Mouse (Mus musculus) stomach, embryonic 14.5 days (tissue): ENCODE measurements at regions not wholly inside any gene's neighbourhood (a gene's known extent, or its start where the extent isn't known, plus 50 kb on each side); places are given as distances from the start of the nearest gene placed in this dataset.

Experiments
- ATAC-seq: fragments of 200-750 bp; cut with Nextera tagmentation; 2 replicates; pipeline ENCODE4 v1.8.0; 2017; ENCODE audit warnings: low read depth, moderate TSS enrichment; ENCODE audit not compliant: insufficient number of reproducible peaks, insufficient read depth, low FRiP score
- H3K27ac ChIP-seq: fragments of 300-500 bp; sonication (generic); 2 replicates; pipeline ENCODE4 v1.5.1; 2014; ENCODE audit warnings: mild to moderate bottlenecking, low read length, moderate library complexity, mixed read lengths
- H3K27me3 ChIP-seq: fragments of 300-500 bp; sonication (generic); 2 replicates; pipeline ENCODE4 v1.6.1; 2014; ENCODE audit warnings: low read length, control low read depth, mixed read lengths; ENCODE audit not compliant: control insufficient read depth, insufficient read depth
- H3K36me3 ChIP-seq: fragments of 300-500 bp; sonication (generic); 2 replicates; pipeline ENCODE4 v1.6.1; 2014; ENCODE audit warnings: mild to moderate bottlenecking, control low read depth, low read length, moderate library complexity, mixed read lengths; ENCODE audit not compliant: control insufficient read depth, insufficient read depth
- H3K4me1 ChIP-seq: fragments of 300-500 bp; sonication (generic); 2 replicates; pipeline ENCODE4 v1.6.1; 2014; ENCODE audit warnings: low read length, control low read depth, mixed read lengths; ENCODE audit not compliant: control insufficient read depth, insufficient read depth
- H3K4me2 ChIP-seq: fragments of 300-500 bp; sonication (generic); replicated peaks from 2 replicates; pipeline ENCODE4 v1.6.1; 2014; ENCODE audit warnings: low read depth, low read length, control low read depth
- H3K4me3 ChIP-seq: fragments of 300-500 bp; sonication (generic); 2 replicates; pipeline ENCODE4 v1.5.1; 2014; ENCODE audit warnings: low read depth, low read length, control low read depth
- H3K9ac ChIP-seq: fragments of 300-500 bp; sonication (generic); replicated peaks from 2 replicates; pipeline ENCODE4 v1.6.1; 2014; ENCODE audit warnings: low read depth, mild to moderate bottlenecking, control low read depth, low read length, moderate library complexity, mixed read lengths
- H3K9me3 ChIP-seq: fragments of 300-500 bp; sonication (generic); 2 replicates; pipeline ENCODE4 v1.6.1; 2016; ENCODE audit warnings: low read depth, low read length, control low read depth; ENCODE audit not compliant: control insufficient read depth
- WGBS: fragments of 180-500 bp; shearing (Covaris S2); extraction: QIAGEN DNeasy Blood & Tissue Kit; methylation state at CpG from one replicate; pipeline ENCODE4 v1.1.7; 2014; 5-methylcytosine and 5-hydroxymethylcytosine counted together

- H3K36me3 ChIP-seq = no peaks in the 10 kb centered on the region
- H3K4me1 ChIP-seq = no peaks in the 10 kb centered on the region
- no peaks in the 10 kb centered on the region for H3K27me3 ChIP-seq
- no peak overlapping the region for H3K4me3 ChIP-seq
- no peak overlapping the region for H3K27ac ChIP-seq
- H3K9me3 ChIP-seq = no peaks in the 10 kb centered on the region
- no peak overlapping the region for H3K4me2 ChIP-seq
- no peak for ATAC-seq
- 77% methylated on average over 10 of the region's 10 CpGs for WGBS
- H3K9ac ChIP-seq = no peak overlapping the region
Observed at GRCm38 (mm10) chr17:4791873-4792272, 202.3 kb upstream of the Arid1b start.

DNA sequence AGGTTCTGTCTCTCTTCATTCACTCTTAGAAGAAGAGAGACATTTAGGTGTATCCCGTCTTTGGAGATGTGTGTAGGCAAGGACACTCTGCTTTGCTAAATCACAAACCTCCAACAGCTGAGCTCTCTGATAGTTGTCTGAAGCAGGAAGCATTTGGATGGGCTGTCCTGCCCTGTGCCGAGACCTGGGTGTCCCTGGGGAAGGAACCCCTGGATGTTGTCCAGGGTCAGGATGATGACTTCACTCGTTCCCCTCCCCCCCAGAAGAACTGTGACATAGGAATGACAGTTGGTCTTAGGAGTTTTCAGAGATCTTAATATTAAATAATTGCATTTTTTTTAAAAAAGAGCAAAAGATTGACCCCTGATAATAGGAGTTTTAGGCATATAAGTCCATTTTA lies 197.9 kb upstream of the Arid1b start:
- no peak overlapping the region for H3K4me3 ChIP-seq
- 74% methylated on average over 3 of the region's 3 CpGs for WGBS
- no peaks in the 10 kb centered on the region for H3K9me3 ChIP-seq
- H3K4me2 ChIP-seq = no peak overlapping the region
- H3K27ac ChIP-seq = no peak overlapping the region
- ATAC-seq = no peak
- no peaks in the 10 kb centered on the region for H3K4me1 ChIP-seq
- no peaks in the 10 kb centered on the region for H3K36me3 ChIP-seq
- H3K9ac ChIP-seq = no peak overlapping the region
- no peaks in the 10 kb centered on the region for H3K27me3 ChIP-seq

DNA sequence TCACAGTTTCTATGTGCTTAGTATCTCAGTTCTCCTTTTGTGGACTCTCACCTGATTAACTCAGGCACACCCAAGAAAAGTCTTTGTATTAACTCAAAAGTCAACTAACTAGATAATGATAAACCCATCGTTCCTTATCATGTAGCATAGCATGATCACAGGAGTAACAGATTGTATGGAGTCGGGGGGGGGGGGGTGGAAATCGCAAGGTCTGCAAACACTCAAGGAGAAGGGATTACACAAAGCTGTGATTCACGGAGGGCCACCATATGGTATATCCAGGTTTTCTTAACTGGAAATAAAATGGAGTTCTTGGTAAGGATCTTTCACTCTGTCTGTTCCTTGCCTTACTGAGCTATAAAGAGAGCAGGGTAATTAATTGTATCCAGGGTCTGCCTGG lies 190.1 kb upstream of the Arid1b start:
- no peaks in the 10 kb centered on the region for H3K36me3 ChIP-seq
- H3K9ac ChIP-seq = no peak overlapping the region
- no peak for ATAC-seq
- H3K4me3 ChIP-seq = no peak overlapping the region
- peaks cover 3% of the 10 kb centered on the region; the same call in 1 of the 2 replicates for H3K4me1 ChIP-seq
- H3K4me2 ChIP-seq = no peak overlapping the region
- H3K27ac ChIP-seq = no peak overlapping the region
- 65% methylated on average over 4 of the region's 4 CpGs for WGBS
- H3K27me3 ChIP-seq = no peaks in the 10 kb centered on the region
- H3K9me3 ChIP-seq = no peaks in the 10 kb centered on the region

DNA sequence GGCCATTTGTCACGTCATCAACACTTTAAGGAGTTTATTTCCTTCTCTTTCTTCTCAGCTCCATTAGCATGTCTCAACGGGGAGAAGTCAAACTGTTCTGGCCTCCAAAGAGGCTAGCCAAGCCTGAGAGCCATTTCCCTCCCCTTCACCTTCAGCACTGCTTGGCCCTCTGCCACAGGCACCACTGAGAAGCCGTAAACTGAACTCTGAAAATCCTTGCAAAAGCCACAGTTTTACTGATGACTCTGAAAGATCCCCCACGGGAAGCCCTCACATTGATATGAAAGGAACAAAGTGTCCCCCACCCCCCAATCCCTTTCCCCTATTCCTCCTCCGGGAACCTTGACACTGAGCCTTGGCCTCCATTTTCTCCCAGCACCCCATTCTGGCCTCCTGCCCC lies 188.1 kb upstream of the Arid1b start:
- no peak overlapping the region for H3K27ac ChIP-seq
- no peak overlapping the region for H3K4me3 ChIP-seq
- H3K9ac ChIP-seq = no peak overlapping the region
- no peaks in the 10 kb centered on the region for H3K9me3 ChIP-seq
- peaks cover 3% of the 10 kb centered on the region; the same call in 1 of the 2 replicates for H3K4me1 ChIP-seq
- 37% methylated on average over 5 of the region's 5 CpGs for WGBS
- no peaks in the 10 kb centered on the region for H3K27me3 ChIP-seq
- ATAC-seq = no peak
- H3K4me2 ChIP-seq = no peak overlapping the region
- H3K36me3 ChIP-seq = no peaks in the 10 kb centered on the region

DNA sequence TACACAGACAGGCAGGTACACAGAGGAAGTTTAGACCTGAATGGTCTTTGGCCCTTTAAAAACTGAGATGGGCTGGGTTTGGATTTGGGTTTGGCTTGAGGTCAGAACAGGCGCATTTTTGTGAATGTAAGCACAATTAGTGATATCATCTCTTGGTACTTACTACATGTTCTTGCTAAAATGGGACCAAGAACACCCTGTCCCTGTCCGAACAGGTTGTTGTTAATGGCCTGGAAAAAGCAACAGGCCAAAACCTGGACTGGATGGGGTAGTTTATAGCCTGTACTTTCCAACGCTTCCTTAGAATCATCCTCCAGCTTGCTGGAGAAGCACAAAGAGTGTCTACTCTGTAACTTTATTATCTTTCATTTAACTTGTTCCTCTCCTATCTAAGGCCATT lies 185.2 kb upstream of the Arid1b start:
- WGBS = 80% methylated on average over 3 of the region's 3 CpGs
- H3K27me3 ChIP-seq = no peaks in the 10 kb centered on the region
- H3K27ac ChIP-seq = no peak overlapping the region
- H3K4me2 ChIP-seq = no peak overlapping the region
- H3K4me1 ChIP-seq = peaks cover 3% of the 10 kb centered on the region; the same call in 1 of the 2 replicates
- H3K36me3 ChIP-seq = no peaks in the 10 kb centered on the region
- H3K4me3 ChIP-seq = no peak overlapping the region
- ATAC-seq = no peak
- no peak overlapping the region for H3K9ac ChIP-seq
- H3K9me3 ChIP-seq = no peaks in the 10 kb centered on the region

DNA sequence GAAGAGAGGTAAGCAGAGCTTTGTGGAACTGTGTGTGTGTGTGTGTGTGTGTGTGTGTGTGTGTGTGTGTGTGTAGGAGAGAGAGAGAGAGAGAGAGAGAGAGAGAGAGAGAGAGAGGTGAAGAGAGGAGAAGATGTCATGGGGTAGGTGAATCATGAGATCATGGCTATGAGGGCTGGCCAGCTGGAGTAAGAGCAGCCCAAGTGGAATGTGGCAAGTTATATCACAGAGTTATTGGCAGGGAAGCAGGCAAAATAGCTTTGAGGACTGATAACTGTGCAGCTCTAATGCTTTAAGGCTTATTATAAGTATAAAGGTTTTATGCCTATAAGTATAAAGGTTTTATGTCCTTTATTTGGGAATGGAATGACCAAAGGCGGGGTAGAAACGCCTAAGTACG lies 180.9 kb upstream of the Arid1b start:
- H3K27me3 ChIP-seq = no peaks in the 10 kb centered on the region
- no peak for ATAC-seq
- no peaks in the 10 kb centered on the region for H3K36me3 ChIP-seq
- H3K4me3 ChIP-seq = no peak overlapping the region
- 92% methylated on average over 3 of the region's 3 CpGs for whole genome bisulfite sequencing
- no peaks in the 10 kb centered on the region for H3K4me1 ChIP-seq
- H3K9me3 ChIP-seq = no peaks in the 10 kb centered on the region
- H3K9ac ChIP-seq = no peak overlapping the region
- no peak overlapping the region for H3K27ac ChIP-seq
- no peak overlapping the region for H3K4me2 ChIP-seq

DNA sequence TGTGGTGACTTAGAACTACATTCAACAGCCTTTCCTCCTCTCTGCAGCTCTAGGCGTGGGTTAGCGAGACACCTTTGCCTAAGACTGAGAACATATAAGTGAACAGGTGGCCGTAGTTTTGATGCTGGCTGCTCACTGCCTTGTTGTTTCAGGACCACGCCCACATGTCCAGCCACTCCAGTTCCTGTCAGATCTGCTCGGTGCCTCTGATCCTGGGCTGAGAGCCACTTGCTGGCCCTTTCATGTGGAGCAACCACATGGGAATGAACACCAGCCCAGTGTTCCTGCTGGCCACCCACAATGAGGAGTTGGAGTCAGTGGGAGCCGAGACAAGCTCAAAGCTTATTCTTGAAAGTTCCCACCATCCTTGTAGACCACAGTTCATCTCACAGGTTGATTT lies 180.5 kb upstream of the Arid1b start:
- no peak overlapping the region for H3K4me3 ChIP-seq
- no peak overlapping the region for H3K4me2 ChIP-seq
- ATAC-seq = no peak
- H3K9ac ChIP-seq = no peak overlapping the region
- 75% methylated on average over 6 of the region's 6 CpGs for WGBS
- no peaks in the 10 kb centered on the region for H3K4me1 ChIP-seq
- H3K27ac ChIP-seq = no peak overlapping the region
- no peaks in the 10 kb centered on the region for H3K36me3 ChIP-seq
- H3K27me3 ChIP-seq = no peaks in the 10 kb centered on the region
- H3K9me3 ChIP-seq = no peaks in the 10 kb centered on the region

DNA sequence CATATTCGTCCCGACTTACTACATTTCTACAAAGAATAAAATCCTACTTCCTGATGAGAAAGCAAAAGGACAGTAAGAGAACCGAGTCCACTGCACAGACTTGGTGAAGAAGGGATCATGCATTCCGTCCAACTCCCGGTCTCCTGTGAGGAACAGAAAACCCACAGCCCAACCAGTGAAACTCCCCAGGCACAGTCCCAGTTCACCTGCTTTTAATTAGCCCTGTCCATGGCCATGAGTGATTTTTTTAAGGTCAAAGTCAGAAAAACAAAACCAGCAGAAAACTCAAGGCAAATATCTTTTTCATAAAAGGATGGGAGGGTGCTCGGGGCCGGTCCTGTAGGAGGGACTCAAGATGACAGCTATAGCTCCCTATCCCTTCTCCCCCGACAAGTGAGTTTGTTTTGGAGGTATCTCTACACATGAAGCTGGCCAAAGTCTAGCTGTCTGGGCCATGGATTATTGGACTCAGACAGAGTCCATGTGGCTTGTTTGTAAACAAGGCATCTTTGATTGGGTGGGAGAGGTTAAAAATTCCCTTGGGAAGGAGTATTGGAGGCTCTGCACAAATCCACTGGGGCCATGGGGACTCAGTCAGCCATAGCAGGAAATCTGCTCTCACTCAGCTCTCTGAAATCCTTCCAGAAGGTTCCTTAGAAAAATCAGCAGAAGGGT lies 168.8 kb upstream of the Arid1b start:
- Histone ChIP-seq H3K4me1 (no peaks in the 10 kb centered on the region), H3K4me2 (no peak overlapping the region), H3K9ac (no peak overlapping the region), H3K36me3 (no peaks in the 10 kb centered on the region), H3K4me3 (no peak overlapping the region), H3K9me3 (no peaks in the 10 kb centered on the region), H3K27ac (no peak overlapping the region), H3K27me3 (no peaks in the 10 kb centered on the region)
- WGBS = 68% methylated on average over 8 of the region's 8 CpGs
- ATAC-seq = no peak

GRCm38 (mm10) chr17:4834065-4834464 lies 160.1 kb upstream of the Arid1b start:
- 32% methylated on average over 7 of the region's 7 CpGs for WGBS

More at GRCm38 (mm10) chr17:4834065-4834464, 160.1 kb upstream of the Arid1b start:
- Histone ChIP-seq H3K4me2 (no peak overlapping the region), H3K9me3 (no peaks in the 10 kb centered on the region), H3K9ac (no peak overlapping the region), H3K27me3 (no peaks in the 10 kb centered on the region), H3K4me3 (no peak overlapping the region), H3K36me3 (no peaks in the 10 kb centered on the region), H3K4me1 (no peaks in the 10 kb centered on the region; the same call in 1 of the 2 replicates), H3K27ac (no peak overlapping the region)
- no peak for ATAC-seq
